Mouse (Mus musculus): Measurements from ENCODE around the gene Tshz2.

Gene Tshz2

DNA sequence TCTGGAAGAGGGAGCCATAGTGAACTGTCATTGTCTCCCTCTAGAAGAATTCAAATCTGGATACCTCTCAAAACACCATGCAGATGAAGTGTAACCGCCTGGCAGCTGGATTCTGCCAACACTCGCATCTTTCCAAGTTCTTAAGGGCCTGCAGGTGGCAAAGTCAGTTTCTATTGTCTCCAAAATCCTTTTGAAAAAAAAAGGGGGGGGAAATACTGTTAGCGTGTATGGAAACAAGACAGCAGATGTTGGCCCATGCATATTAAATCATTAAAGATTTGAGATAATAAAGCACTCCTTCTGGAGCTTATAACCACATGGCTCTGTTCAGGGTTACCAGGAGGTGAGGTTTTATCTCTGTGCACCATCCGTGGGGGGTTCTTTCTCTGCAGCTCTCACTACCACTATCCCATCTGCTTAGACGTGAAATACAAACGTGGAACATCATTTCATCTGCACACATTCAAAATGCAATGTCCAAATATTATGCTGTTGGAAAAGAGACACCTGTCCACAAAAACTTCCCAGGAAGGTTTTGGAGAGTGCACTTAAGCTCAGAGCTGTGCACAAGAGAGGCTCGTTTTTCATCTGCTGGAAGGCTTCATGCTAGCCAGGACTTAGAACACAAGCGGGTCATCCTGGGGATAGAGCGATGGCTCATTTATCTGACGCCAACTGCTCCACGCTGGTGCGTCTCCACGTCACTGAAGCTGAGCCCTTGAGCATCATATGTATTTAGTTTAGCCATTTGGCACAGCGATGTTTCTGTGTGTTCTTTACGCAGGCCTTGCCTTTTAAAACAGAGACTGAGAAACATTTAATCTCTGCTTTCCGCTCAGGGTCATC lies 307.7 kb downstream of the Tshz2 start:
- no peak for DNase-seq (ENCODE audit: low spot score in 2 of 2)

- no peak for DNase-seq (ENCODE audit: low spot score in 2 of 2)
Observed at GRCm38 (mm10) chr2:169943727-169944126, 310.9 kb downstream of the Tshz2 start.

DNA sequence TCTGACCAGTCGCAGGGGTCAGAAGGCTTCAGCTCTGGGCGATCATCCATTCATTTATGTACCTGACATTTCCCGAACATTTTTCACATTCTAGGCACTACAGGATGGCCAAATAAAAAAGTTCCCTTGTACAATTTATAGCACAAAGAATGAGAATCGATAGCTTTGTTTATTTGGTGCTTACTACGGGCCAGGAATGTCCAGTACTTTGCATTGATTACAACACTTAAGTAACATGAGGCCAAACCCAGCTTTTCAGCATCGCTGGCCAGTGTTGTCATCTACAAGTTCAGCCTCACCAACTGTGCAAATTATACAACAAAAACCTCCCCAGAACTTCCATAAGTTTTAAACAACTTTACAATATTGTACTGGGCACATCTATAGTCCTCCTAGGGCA lies 315.3 kb downstream of the Tshz2 start:
- no peak for DNase-seq (ENCODE audit: low spot score in 2 of 2)

GRCm38 (mm10) chr2:169951041-169951440 lies 318.2 kb downstream of the Tshz2 start:
- no peak for DNase-seq (ENCODE audit: low spot score in 2 of 2)

DNA sequence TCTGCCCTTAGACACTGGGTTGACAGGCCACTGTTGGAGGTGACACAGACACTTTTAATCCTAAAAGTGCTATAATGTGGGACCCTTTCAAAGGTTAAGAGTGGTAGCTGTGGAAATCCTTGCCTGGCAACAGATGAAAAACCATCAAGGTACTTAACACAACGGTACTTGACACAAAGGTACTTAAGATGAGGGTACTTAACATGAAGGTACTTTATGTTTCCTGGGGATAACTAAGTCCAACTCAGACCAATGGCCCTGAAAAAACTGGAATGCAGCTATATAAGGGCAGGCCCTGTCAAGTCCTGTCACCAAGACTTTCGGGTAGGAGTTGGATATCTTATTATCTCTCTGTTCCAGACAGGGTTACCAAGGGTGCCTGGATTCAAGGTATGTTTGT lies 320.2 kb downstream of the Tshz2 start:
- DNase-seq (ENCODE audit: low spot score in 2 of 2) = no peak

- DNase-seq (ENCODE audit: low spot score in 2 of 2) = no peak
Observed at GRCm38 (mm10) chr2:169958736-169959573, 326.1 kb downstream of the Tshz2 start.

DNA sequence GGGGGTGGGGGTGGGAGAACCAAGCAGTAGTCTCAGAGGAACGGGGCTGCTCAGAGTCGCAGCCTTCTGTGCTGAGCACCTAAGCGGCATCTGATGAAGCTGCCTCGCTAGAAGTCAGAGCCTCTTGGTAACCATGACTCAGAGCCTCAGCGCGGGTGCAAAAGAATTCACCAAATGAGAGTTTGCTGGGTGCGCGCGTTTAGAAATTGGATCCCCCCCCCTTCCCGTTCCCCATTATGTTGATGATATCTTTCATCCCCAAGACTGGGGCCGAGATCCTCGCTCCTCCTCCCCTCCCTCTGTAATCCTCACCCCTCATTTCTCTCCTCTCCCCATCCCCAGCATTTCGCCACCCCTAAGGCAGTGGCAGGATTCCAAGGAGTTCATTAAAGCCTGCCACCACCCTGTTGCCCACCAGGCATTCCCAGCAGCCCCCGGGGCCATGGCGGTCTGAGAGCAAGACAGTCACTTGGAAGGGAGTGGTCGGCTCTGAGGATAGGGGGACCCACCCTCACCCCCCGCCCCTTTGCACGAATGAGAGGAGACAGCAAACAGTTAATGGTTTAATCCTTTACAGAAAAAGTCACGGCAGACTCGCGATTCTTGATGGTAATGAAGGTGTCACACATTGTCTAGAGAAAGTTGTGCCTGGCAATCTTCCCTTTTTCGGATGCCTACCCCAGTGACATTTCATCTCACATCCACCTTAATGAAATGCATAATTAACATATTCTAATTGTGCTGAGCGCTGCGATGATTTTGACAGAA lies 328.8 kb downstream of the Tshz2 start:
- no peak for DNase-seq (ENCODE audit: low spot score in 2 of 2)

DNA sequence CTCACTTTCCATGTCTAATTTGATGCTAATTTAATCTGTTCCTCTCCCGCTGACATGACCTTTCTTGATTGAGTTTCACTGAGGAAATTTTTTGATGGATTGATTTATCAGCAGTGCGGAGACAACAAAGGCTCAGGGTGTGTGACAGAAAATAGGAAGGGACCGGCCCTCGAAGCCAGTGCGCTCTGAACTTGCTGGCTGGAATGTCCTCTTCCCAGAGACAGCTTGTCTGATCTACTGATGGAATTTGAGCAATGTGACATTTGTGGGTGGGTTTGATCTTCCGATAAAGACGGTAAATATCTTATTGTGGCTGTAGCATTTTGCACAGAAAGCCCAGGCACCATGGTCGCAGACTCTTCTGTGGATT lies 329.4 kb downstream of the Tshz2 start:
- no peak for DNase-seq (ENCODE audit: low spot score in 2 of 2)

- no peak for DNase-seq (ENCODE audit: low spot score in 2 of 2)
Observed at GRCm38 (mm10) chr2:169962776-169963175, 330.0 kb downstream of the Tshz2 start.

DNA sequence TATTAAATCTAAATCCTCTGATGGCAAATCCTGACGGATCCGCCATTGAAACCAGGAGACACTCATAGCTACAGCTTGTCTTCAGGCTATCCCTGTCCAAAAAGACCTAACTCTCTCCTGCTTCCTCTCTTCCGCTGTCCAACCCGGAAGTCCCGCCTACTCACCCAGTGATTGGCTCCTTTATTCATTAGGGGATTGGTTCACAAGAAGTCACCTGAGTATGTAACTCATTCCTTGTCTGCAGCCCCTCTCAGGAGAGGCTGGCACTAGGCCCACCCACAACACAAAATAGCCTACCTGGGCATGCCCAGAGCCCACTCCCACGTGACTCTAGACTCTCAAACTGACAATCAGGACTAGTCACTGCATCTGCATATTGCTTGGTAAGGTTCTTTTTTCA lies 337.7 kb downstream of the Tshz2 start:
- DNase-seq (ENCODE audit: low spot score in 2 of 2) = no peak

DNA sequence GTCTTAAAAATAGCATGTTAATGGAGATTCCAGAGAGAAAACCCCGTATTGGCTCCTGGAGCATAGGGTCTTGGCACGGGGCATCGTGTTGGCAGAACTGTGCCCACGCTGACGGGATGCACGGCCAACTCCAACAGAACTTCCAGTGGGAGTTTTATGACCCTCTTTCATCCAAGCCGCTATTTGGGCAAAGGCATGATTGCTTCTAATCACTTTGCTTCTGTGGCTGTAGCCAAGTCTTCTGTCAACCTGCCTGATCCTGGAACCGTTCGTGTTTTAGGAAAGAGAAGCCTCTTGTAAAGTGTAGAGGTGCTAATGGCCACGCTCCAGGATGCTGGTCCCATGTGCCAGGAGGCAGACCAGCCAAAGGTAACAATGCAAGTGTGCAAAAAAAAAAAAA lies 350.1 kb downstream of the Tshz2 start:
- no peak for DNase-seq (ENCODE audit: low spot score in 2 of 2)

DNA sequence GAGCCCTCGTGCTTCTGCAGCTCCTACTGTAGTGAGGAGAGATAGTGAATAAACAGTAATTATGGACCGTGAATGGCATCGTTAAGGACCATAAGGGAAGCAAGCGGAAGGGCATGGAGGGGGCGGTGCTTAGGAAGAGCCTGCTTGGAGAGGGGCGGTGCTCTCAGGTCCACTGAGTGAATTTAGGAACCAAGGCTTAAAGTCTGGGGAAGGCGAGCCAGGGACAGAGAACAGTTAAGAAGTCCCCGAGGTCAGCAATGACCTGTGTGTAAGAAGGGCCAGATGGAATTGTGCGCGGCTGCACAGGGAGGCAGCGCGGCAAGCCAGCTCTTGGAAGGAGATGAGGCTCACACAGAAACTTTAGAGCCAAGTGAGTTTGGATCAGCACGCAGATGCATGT lies 354.4 kb downstream of the Tshz2 start:
- DNase-seq (ENCODE audit: low spot score in 2 of 2) = no peak

- no peak for DNase-seq (ENCODE audit: low spot score in 2 of 2)
Observed at GRCm38 (mm10) chr2:169989186-169989585, 356.4 kb downstream of the Tshz2 start.

GRCm38 (mm10) chr2:169990991-169991390 lies 358.2 kb downstream of the Tshz2 start:
- no peak for DNase-seq (ENCODE audit: low spot score in 2 of 2)

GRCm38 (mm10) chr2:169995987-169996386 lies 363.2 kb downstream of the Tshz2 start:
- DNase-seq (ENCODE audit: low spot score in 2 of 2) = no peak

- DNase-seq (ENCODE audit: low spot score in 2 of 2) = no peak
Observed at GRCm38 (mm10) chr2:169996501-169997237, 363.9 kb downstream of the Tshz2 start.

GRCm38 (mm10) chr2:169997276-169998049 lies 364.6 kb downstream of the Tshz2 start:
- no peak for DNase-seq (ENCODE audit: low spot score in 2 of 2)

- no peak for DNase-seq (ENCODE audit: low spot score in 2 of 2)
Observed at GRCm38 (mm10) chr2:169998878-169999337, 366.1 kb downstream of the Tshz2 start.

DNA sequence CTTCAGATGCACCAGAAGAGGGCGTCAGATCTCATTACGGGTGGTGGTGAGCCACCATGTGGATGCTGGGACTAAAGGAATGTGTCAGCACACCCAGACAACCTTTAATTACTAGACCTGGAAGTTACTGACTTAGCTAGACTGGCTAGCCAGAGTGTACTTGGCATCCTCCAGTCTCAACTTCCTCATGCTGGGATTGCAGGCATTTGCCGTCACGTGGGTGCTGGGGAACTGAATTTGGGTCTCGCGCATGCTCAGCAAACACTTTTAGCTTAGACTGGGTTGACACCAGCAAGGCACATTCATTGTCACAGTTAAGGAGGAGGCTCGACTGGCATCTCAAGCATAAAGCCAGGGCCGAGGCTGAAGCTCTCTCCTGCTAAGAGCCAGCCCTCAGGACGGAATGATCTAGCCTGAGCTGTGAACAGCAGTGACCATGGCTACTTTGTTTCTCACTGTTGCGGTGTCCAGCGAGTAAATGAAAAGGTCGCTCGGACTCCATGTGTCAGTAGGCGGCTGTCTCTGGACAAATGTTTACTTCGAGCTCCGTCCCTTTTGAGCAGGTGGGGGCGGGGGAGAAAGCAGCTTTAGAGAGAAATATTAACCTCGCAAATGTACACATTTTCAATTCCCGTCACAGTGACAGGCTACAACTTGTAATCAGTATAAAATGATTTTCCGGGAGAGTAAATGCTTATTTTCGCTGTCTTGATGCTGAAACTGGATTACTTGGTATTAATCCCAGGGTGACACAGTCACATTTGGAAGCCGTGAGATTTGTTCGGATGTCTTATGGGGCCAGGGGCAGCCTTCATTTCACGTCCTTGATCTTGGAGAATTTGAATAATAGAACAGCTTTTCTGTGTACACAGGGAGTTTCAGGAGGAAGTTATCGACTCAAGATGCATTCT lies 370.0 kb downstream of the Tshz2 start:
- DNase-seq (ENCODE audit: low spot score in 2 of 2) = peak; percentile 45 to 50

GRCm38 (mm10) chr2:170003666-170004065 lies 370.9 kb downstream of the Tshz2 start:
- no peak for DNase-seq (ENCODE audit: low spot score in 2 of 2)

Data from urinary bladder, adult 18-20 months (tissue).